Mouse (Mus musculus) ES-CJ7 (cell line): ENCODE data around the gene Dnase1.
"Not testable (repeated sequence)": the region's sequence is repeated elsewhere in the genome, so short reads cannot be mapped to it uniquely, and the experiment has no call there.

ENCODE experiments used
- DNase-seq: peaks from one replicate; pipeline ENCODE4 v3.0.0; 2011; ENCODE audit warnings: low read depth, low spot score

Gene Dnase1

DNA sequence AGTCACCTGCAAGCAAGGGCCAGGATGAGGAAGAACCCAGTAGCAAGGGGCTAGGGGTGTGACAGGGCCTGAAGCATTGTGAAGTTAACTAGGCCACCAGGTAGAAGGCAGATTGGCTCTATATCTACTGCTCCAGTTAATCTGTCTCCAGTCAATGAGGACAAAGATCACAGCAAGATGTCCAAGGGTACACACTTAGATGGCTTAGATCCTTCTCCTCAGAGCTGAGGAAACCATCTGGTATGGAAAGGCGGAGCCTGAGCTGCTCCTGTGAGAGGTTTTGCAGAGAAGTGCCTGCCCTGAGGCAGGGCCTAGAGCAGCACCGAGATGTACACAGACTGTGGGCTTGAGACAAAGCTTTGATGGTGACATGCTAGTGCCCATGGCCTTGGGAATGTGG is 7.4 kb downstream of the Dnase1 start:
- no peak for DNase-seq

DNA sequence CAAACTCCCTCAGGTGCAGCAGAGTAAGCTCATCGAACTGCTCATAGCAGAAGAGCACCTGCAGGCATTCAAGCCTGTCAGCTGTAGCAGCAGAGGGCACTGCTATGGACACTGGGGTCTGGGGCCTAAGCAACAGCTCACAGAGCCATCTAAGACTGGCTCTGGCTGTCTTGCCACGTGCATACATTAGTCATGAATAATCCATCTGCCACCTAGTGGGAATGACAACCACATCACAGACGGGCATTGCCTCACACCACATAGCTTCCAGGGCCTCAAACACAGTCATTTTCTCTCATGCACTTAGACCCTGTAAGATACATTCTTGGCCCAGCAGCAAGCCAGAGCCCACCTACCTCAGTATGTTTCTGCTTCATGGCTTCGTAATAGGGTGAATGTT is 8.8 kb downstream of the Dnase1 start:
- DNase-seq: no peak

DNA sequence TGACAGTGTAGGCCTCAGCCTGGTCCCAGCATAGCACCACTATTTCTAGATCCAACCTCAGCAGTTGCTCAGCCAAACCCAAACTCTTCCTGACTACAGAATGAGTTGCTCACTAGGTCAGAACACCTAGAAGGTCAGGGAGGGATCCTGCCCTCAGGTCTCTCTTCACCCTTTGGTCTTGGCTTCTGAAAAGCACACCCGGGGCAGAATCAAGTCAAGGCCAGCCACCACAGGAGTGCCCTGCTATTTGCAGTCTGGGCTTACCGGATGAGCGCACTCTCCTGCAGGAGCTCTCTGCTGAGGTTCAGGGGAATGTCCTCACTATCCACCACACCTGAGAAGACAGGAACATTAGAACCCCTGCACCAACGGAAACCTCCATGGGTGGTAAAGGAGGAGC is 15.9 kb downstream of the Dnase1 start:
- no peak for DNase-seq

DNA sequence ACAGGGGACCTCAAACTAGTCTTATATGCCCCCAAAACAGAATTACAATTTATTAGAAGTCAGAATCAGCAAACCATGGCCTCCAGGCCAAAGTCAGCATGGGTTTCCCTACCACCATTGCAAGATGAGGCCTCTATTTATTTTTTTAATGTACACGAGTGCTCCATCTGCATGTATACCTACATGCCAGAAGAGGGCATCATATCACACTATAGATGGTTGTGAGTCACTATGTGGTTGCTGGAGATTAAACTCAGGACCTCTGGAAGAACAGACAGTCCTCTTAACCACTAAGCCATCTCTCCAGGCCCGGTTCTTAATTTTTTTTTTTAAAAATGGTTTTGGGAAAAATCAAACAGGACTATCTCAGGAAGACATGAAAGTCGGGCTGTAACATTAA is 17.1 kb downstream of the Dnase1 start:
- no peak for DNase-seq

DNA sequence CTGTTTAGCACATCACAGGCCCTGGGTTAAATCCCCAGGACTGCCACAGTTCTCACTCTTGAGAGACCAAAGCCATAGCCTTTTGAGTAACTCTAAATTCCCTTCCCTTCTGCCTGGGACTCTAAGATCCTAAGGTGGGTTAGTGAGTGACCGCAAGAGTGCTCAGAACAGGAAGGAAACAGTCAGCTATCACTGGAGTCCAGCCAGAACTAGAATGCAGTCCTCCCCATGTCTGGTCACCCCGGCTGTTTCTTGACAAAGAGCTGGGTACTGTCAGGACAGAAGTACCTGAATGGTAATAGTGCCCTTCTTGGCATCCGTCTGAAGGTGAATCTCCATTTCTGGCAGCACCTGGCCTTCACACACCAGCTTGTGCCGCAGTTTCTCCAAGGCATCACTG is 28.2 kb downstream of the Dnase1 start:
- no peak for DNase-seq

DNA sequence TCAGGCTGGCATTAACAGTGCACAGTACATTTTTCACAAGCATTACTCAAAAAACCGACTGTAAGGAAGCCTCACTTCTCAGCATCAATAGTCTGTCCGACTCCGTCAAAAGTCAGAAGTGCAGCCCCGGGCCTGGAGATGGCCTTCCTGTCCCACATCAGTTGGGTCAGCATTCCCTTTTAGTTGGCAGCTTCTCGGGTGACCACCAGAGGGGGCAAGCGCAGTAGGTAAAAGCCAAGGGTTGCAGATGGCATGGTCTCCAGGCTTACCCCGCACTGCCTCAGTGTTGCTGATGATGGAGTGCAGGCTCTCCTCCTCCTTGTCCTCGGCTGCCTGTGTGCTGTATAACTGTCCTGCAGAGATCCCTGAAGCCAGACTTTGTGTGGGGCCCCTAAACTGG is 31.8 kb downstream of the Dnase1 start:
- DNase-seq: peak; percentile 55

DNA sequence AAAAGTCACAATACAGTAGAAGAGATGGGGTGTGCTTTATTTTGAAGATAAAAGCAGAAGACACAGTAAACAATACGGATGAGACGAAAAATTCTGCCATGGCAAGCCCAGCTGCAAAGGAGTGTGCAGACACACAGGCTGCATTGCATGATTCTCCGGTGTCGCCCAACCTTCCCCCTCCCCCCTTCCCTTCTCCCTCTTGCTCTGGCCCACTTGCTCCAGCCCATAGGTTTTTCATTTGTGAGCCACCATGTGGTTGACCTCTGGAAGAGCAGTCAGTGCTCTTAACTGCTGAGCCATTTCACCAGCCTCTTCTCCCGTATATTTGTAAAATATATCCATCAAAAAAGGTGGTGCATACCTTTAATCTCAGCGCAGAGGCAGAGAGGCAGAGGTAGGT is 37.6 kb downstream of the Dnase1 start:
- peak; percentile 66 for DNase-seq

DNA sequence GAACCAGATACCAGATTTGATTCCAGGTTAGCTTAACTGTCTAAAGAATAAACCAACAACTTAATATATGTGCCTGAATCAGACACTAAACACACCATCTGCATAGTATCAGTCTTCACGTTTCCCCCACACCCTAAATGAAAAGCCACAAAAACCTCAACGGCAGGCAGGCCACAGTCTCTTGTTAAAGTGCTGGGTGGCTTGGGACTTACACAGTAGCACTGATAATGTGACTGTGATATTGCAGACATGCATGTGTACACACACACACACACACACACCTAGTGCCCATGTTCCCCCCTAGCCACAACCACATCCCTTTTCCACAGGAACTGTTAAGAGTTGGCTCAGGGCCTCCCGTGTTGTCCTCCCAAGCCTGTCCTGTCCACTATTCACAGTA is 38.1 kb downstream of the Dnase1 start:
- DNase-seq: no peak

DNA sequence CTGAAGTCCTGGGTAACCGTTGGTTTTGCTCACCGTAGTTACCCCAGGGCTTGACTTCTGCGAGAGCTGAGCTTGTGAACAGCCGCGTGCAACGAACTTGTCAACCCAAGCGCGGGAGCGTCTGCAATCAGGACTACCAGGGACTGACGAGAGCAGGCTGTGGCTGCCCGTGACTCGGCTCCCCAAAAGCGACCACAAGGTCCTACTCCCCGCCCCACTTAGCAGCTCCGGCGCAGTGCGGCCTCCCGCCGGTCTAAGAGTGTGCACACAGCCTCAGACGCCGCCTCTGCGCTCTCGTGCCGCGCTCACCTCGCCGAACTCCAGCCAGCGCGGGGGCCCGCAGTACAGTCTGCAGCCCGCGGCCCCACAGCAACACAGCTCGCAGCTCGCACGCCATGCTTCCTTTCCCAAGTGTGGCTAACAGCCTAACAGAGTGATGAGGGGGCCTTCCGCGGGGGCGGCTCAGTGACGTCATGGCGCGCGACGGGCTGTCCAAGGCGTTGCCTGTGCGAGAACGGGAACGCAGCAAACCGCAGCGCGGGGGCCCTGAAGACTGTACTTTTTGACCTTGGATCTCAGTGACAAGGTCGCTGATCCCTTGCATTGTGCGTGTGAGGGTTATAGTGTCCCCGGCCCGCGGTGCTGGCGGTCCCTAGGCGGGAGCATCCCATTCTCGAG is 40.8 kb downstream of the Dnase1 start, which contains the start of gene Trap1:
Gene Trap1 (minus strand): TSS at position 444 of the 678 bp plus-strand sequence.
- peak; percentile 95 for DNase-seq

DNA sequence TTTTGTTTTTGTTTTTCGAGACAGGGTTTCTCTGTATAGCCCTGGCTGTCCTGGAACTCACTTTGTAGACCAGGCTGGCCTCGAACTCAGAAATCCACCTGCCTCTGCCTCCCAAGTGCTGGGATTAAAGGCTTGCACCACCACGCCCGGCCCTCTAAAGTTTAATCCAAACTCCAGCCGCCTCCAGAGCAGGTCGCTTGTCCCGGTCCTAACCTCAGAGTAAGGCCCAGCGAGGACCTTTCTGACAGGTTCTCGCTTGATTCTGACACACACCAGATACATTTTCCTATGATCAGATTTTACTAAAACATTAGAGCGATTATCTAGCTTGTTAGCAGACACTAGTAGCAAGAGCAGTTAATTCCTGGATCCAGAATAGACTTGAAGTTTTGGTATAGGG is 41.6 kb downstream of the Dnase1 start:
- not testable (repeated sequence) for DNase-seq

DNA sequence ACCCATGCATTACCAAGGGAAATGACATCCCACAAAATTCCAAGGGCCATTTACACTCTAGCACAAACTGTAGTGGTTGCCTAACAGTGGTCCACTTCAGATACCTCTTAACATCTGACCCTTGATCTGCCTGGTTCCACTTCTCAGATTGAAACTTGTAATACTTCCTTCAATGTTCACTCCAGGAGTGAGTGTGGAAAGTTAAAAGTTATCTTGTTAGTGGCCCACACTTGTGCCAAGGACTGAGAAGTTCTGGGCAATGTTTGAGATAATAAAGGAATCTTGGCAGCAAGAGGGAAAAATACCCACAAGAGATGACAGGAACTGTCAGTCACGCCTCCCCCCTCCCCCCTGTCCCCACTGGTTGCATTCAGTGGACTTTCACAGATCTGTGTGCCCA is 42.9 kb downstream of the Dnase1 start:
- DNase-seq: no peak

DNA sequence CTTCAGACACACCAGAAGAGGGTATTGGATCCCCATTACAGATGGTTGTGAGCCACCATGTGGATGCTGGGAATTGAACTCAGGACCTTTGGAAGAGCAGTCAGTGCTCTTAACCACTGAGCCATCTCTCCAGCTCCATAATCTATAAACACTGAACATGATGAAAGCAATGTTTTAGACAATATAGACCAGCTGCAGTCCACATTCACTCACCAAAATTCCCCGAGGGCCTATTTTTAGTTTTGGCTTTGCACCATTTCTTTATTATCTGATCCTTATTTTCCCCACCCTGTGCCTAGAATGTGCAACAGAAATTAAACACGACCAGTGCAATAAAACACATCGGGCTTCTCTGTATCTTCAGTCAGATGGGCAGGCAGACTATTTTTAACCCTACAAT is 43.7 kb downstream of the Dnase1 start:
- DNase-seq: not testable (repeated sequence)

DNA sequence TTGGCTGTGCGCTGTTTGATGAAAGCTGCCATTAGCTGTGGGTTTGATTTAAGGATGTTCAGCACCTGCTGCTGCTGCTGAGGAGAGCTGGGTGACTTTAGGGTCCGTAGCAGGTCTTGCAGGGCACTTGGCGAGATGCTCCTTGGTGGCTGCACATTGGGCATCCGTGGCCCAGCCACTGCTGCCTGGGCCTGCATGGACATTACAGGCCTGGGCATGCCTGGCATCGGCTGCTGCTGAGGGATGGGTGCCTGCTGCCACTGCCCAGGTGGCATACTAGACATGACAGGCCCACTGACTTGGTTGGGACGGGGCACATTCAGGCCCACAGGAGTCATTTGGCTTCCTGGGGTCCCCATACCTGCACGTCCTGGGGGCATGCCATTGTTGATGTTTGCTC is 48.3 kb downstream of the Dnase1 start:
- no peak for DNase-seq

DNA sequence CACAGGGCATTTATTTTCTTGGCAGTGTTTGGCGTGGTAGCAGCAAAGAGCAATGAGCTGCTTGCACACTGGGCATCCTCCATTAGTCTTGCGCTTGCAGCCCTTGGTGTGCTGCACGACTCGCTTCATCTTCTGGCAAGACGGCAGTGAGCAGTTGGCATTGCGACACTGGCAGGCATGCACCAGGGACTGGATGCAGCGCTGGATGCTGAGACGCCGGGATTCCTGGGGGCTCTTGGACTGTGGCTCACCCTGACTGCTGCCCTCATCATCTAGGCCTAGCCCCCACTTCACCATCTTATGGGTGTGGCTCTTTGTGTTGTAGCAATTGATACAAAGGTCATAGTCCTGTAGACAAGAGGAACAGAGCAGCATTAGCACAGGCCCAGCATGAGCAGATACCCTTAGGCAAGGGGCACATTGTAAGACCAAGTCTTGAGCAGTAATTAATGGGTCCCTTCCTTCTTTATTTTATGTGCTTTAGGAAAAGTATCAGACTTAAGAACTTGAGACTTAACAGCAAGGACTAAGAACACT is 49.2 kb downstream of the Dnase1 start:
- DNase-seq: no peak

DNA sequence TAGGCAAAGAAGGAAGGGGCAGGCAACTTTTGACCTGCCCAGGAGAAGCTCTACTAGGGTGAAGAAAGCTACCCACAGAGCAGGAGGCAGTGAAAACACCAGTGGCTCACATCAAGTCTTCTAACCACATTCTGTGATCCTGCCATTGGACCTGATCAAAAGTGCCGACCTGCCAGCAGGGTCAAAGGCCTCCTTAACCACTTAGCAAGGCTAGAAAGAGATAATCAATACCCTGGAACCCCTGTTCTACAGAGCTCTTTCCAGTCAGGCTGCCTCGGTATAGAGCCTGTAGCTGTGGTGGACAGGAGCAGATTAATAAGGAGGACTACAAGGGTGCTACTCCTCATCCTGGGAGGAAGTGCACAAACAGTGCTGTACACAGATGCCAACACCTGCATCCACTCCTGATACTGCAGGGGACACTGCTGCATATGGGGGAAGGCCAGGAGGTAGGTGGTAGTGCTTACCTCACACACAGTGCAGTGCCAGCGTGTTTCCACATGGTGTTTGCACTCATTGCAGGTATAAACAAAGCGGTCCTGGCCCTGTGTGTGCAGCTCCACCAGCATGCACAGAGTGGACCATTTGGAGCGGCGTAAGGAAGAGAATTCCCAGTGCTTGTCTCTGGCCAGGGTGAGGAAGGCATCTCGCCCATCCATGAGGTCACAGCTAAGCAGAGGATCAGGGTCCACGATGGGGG is 50.6 kb downstream of the Dnase1 start:
- no peak for DNase-seq
